Mouse (Mus musculus) embryonic facial prominence, embryonic 12.5 days (tissue): ENCODE measurements around the gene Nfic. TPM values are rescaled to one million over a fixed set of nuclear protein-coding genes. Genes with fewer than 3 reads are reported as not detected.

Experiments used
- ATAC-seq: fragments of 200-750 bp; cut with Nextera tagmentation; 2 replicates; pipeline ENCODE4 v1.8.0; 2017; ENCODE audit not compliant: insufficient number of reproducible peaks, insufficient read depth, low FRiP score, low TSS enrichment
- H3K27ac ChIP-seq: fragments of 300-500 bp; sonication (generic); 2 replicates; pipeline ENCODE4 v1.5.1; 2016; ENCODE audit warnings: mild to moderate bottlenecking
- H3K27me3 ChIP-seq: fragments of 300-500 bp; sonication (generic); 2 replicates; pipeline ENCODE4 v1.6.1; 2016; ENCODE audit warnings: mild to moderate bottlenecking, moderate library complexity
- H3K36me3 ChIP-seq: fragments of 300-500 bp; sonication (generic); 2 replicates; pipeline ENCODE4 v1.6.1; 2016; ENCODE audit warnings: mild to moderate bottlenecking
- H3K4me1 ChIP-seq: fragments of 300-500 bp; sonication (generic); 2 replicates; pipeline ENCODE4 v1.6.1; 2016
- H3K4me2 ChIP-seq: fragments of 300-500 bp; sonication (generic); replicated peaks from 2 replicates; pipeline ENCODE4 v1.6.1; 2016; ENCODE audit warnings: mild to moderate bottlenecking, moderate library complexity
- H3K4me3 ChIP-seq: fragments of 300-500 bp; sonication (generic); 2 replicates; pipeline ENCODE4 v1.5.1; 2016; ENCODE audit warnings: mild to moderate bottlenecking
- H3K9ac ChIP-seq: fragments of 300-500 bp; sonication (generic); 2 replicates; pipeline ENCODE4 v1.6.1; 2016; ENCODE audit warnings: mild to moderate bottlenecking, moderate library complexity
- H3K9me3 ChIP-seq: fragments of 300-500 bp; sonication (generic); 2 replicates; pipeline ENCODE4 v1.6.1; 2016; ENCODE audit warnings: mild to moderate bottlenecking, moderate library complexity
- WGBS: fragments of 180-500 bp; shearing (Covaris S2); methylation state at CpG from one replicate; pipeline ENCODE4 v1.1.7; 2016; 5-methylcytosine and 5-hydroxymethylcytosine counted together
- polyA plus RNA-seq: library from polyadenylated mRNA; unstranded; fragments of >200 nt; fragmentation: Nextera tagmentation; extraction: Ambion mirVana; gene quantifications from 2 replicates; pipeline ENCODE4 v1.2.1, GENCODE M21; 2016

The Nfic gene
- polyA plus RNA-seq, 1 experiment from 2014 or later, result 46.2 TPM

DNA sequence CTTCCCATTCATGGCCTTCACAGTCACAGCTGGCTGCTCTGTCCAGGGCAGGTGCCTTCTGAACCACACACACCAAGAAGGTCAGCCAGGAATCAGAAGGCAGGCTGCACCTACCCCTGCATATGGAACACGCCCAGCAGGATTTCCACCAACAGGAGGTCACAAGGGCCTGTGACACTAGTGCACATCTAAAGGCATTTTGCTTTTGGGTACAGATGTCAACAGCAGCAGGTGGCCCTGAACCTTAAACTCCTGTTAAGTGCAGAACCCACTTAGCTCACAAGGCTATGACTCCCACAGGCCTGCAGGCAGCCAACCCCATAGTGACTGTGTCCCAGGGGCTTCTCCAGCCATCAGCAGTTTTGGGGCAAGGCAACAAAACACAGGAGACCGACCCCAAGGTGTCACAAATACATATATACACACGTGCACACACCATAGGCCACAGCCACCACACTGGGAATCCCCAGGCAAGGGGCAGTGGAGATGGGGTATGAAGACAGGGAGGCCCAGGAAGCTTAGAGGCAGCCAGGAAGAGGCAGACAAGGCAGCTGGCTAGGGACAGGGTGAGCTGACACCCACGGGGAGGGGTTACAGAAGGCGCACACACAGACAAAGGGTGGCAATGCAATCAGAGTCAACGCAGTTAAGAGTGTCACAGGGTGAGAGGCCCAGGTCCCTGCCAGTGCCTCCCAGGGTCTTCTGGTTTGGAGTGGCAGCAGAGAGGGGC lies 88.8 kb downstream of the Nfic start:
- Histone ChIP-seq H3K4me2 (no peak overlapping the region), H3K4me1 (peaks cover 22% of the 10 kb centered on the region), H3K9ac (no peak overlapping the region), H3K4me3 (no peak overlapping the region), H3K27ac (no peak overlapping the region), H3K36me3 (peaks cover 60% of the 10 kb centered on the region), H3K9me3 (no peaks in the 10 kb centered on the region), H3K27me3 (peaks cover 35% of the 10 kb centered on the region)
- 79% methylated on average over 6 of the region's 6 CpGs for WGBS
- ATAC-seq, result no peak

DNA sequence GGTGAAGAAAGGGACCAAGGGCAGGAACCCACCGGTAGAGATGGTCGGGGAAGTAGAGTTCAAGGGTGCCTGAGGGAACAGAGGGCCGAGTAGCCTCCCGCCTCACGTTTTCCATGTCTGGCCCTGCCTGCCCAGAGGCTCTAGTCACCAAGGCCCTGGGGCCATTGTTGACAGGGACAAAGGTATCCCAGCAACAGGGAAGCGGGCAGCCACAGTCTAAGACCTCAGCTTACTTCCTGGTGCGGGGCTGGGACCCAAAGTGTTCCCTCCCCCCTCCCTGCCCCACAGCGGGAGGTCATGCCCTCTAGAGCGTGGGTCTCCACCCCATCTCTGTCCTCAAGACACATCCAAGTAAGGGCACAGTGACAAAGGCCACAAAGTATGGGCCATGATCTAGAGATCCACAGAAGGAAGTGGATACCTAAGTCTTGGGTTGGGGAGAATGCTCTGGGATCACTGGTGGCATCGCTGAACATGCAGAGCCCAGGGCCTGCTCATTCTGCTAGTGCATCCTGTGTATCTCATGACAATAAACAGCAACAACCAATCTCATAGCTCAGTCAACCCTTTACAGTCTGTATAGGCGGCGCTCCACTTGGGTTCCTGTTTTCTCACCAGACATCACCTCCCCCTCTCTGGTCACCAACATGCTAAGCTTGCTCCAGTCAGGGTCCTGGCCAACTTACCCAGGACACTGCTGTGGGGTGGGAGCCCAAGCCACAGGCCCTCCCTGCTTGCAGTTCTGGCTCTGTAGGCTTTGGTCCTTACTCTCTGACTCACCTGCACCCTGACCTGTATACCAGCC lies 89.6 kb downstream of the Nfic start, which contains the start of gene 4930404N11Rik:
Gene 4930404N11Rik (minus strand): TSS at position 145 of the 805 bp plus-strand sequence.
- Histone ChIP-seq H3K27me3 (peaks cover 35% of the 10 kb centered on the region), H3K9ac (0 out of 2 replicates have a peak within 1 kb of the TSS, but pooled peaks have one; percentile 49), H3K9me3 (no peaks in the 10 kb centered on the region), H3K36me3 (peaks cover 57% of the 10 kb centered on the region), H3K27ac (no peak within 1 kb of the TSS), H3K4me3 (peak within 1 kb of the TSS; percentile 25), H3K4me2 (peak within 1 kb of the TSS; percentile 49), H3K4me1 (peaks cover 26% of the 10 kb centered on the region)
- ATAC-seq, result no peak
- 27% methylated on average over 10 of the region's 12 CpGs for WGBS

DNA sequence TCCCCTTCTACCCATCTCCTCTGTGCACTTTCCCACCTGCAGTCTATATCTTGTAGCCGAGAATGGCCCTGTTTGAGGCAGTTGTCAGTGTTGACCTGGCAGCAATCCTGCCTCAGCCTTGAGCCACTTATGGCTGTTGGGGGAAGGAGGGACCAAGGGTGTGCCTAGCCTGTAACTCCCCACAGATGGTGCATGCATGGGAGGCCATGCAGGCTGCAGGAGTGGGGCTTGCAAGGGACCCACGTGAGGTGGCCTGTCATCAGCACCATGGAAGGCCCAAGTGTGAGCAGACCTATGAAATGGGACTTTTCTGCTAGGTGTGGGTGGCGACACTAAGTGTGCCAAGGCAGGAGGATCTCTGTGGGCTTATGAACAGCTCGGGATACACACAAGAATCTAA lies 90.4 kb downstream of the Nfic start:
- peak overlapping the region; percentile 49; the same call in 1 of the 2 replicates for H3K4me2 ChIP-seq
- peak overlapping the region; percentile 25 for H3K4me3 ChIP-seq
- WGBS, result 41% methylated on average over 4 of the region's 4 CpGs
- H3K27ac ChIP-seq, result no peak overlapping the region
- H3K36me3 ChIP-seq, result peaks cover 50% of the 10 kb centered on the region
- H3K9ac ChIP-seq, result no peak overlapping the region
- no peak for ATAC-seq
- H3K9me3 ChIP-seq, result no peaks in the 10 kb centered on the region
- peaks cover 35% of the 10 kb centered on the region for H3K27me3 ChIP-seq
- H3K4me1 ChIP-seq, result peaks cover 30% of the 10 kb centered on the region

DNA sequence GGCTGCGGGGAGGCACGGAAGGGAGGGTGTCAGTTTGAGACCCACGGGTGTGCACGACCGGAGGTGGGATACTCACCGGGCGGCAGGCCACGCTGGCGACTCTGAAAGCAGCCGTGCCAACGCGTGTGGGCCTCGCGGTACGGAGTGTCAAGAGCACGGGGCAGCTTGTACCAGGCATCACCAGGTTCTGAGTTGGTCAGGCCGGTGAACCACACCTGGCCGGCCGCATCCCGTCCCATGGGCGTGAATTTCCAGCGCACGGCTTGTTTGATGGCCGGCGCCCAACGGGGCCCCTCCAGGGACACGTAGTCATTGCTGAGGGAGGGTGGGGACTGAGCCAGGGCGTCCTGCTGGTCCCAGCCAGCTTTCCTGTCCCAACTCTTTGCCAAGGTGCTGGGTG lies 90.8 kb downstream of the Nfic start:
- Histone ChIP-seq H3K27me3 (peaks cover 35% of the 10 kb centered on the region), H3K9ac (peak overlapping the region; percentile 49; the same call in 1 of the 2 replicates), H3K4me2 (peak overlapping the region; percentile 49), H3K4me1 (peaks cover 33% of the 10 kb centered on the region), H3K9me3 (no peaks in the 10 kb centered on the region), H3K4me3 (peak overlapping the region; percentile 25), H3K36me3 (peaks cover 46% of the 10 kb centered on the region), H3K27ac (no peak overlapping the region)
- no peak for ATAC-seq
- WGBS, result 12% methylated on average over 28 of the region's 28 CpGs

DNA sequence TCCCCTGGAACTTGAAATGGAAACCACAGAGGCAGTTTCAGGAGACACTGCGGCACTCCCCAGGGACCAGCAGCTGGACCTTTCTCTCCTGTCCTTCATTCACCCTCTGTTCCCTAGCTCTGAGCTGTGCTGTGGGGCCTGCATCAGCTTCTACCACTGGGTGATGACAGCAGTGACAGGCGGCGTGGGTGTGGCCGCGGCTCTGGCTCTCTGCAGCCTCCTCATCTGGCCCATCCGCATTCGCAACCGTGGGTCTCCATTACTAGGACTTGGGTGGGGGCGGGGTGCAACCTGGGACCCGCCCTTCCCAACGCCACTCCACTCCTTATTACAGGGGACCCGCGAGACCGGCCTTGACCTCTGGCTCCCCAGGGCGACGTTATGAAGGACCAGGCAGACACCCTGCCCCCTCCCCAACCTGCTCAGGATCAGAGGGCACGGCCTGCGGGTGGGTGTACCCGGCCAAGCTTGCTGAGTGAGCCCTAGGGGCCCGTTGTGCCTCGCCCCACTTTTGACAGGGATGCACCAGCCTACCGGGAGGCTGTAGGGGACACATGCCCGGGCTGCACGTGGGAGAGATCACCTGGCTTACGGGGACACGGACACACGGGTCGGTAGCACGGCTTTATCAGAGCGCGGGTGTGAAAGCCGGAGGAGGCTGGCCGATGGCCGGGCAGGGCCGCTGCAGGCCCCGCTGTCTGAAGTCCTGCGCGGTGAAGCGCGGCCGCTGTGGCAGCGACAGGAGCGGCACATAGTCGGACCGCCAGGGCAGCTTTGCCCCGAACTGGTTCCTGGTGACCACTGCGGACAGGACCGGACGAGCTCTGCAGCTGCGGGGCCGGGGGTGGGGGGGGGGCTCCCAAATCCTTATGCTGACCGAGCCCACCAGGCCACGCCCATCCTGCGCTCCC lies 91.7 kb downstream of the Nfic start:
- Histone ChIP-seq H3K9me3 (no peaks in the 10 kb centered on the region), H3K4me1 (peaks cover 36% of the 10 kb centered on the region), H3K36me3 (peaks cover 37% of the 10 kb centered on the region), H3K27ac (no peak overlapping the region), H3K4me3 (peak overlapping the region; percentile 25), H3K27me3 (peaks cover 35% of the 10 kb centered on the region), H3K9ac (peak overlapping the region; percentile 49), H3K4me2 (peak overlapping the region; percentile 49)
- WGBS, result 10% methylated on average over 51 of the region's 54 CpGs
- ATAC-seq, result no peak

DNA sequence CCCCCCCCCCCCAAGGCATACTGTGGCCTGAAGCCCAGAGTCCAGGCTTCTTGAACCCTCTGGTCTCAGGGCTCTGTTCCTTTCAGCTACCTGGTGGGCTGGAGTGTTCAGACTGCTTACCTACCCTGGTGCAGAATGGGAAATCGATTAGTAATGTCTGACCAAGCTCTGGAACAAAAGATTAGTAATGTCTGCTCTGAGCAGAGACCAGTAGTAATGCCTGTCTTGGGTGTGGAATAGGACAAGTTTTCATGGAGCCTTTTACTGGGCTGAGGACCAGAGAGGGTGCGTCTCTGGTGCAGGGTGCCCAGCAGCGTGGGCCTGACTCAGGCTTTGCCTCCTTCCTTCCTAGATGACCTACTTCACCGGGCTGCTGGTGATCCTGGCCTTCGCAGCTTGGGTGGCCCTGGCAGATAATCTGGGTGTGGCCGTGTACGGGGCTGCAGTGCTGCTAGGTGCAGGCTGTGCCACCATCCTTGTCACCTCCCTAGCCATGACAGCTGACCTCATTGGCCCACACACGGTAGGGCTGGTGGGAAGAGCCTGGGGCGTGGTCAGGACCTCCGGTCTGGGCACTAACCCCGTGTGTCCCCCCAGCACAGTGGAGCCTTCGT lies 93.0 kb downstream of the Nfic start:
- Histone ChIP-seq H3K27me3 (peaks cover 35% of the 10 kb centered on the region), H3K36me3 (peaks cover 24% of the 10 kb centered on the region), H3K9me3 (no peaks in the 10 kb centered on the region), H3K9ac (no peak overlapping the region), H3K4me3 (no peak overlapping the region), H3K27ac (no peak overlapping the region), H3K4me1 (peaks cover 45% of the 10 kb centered on the region), H3K4me2 (no peak overlapping the region)
- no peak for ATAC-seq
- 74% methylated on average over 12 of the region's 12 CpGs for WGBS

DNA sequence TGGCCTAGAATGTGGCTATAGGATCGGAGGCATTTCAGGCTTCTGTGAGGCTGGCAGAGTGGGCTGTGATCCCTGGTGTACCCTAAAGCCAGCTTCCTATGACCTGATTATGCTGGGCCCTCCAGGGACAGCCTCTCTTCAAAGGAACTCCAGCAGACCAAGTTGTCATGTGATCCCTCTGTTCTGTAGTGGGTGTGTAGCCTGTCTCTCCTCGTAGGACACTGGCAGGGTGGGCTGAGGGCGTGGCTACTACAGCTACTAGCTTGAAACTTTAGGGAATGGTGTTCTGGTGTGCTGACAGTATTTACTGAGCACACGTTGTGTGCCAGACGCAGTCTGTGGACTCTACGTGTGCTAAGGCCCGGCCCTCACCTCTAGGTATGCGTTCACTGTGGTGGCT lies 94.7 kb downstream of the Nfic start:
- peaks cover 45% of the 10 kb centered on the region for H3K4me1 ChIP-seq
- no peak overlapping the region for H3K9ac ChIP-seq
- ATAC-seq, result no peak
- no peaks in the 10 kb centered on the region for H3K9me3 ChIP-seq
- no peak overlapping the region for H3K27ac ChIP-seq
- WGBS, result 65% methylated on average over 8 of the region's 8 CpGs
- H3K36me3 ChIP-seq, result peaks cover 7% of the 10 kb centered on the region; the same call in 1 of the 2 replicates
- no peak overlapping the region for H3K4me3 ChIP-seq
- no peak overlapping the region for H3K4me2 ChIP-seq
- H3K27me3 ChIP-seq, result peaks cover 30% of the 10 kb centered on the region

DNA sequence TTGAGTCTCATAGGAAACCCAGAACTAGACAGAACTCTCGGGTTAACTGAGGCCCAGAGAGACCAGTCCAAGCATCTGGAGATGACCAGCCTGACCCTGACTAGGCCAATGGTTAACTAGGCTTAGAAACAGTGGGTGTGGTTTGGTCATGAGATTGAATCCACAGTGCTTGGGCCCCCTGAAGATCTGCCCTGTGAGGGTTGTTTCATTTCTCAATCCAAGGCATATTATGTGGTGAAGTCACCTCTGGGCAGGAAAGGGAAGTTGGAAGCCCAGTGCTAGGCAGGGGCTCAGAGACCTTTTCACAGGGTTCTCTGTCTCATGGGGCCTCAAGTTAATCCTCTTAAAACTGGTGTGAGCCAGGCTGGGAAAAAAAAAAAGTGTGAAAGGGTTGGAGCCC lies 96.6 kb downstream of the Nfic start:
- Histone ChIP-seq H3K27me3 (peaks cover 12% of the 10 kb centered on the region), H3K4me2 (peak overlapping the region; percentile 98), H3K4me3 (no peak overlapping the region), H3K4me1 (peaks cover 32% of the 10 kb centered on the region), H3K36me3 (peaks cover 6% of the 10 kb centered on the region; the same call in 1 of the 2 replicates), H3K9ac (no peak overlapping the region), H3K9me3 (no peaks in the 10 kb centered on the region), H3K27ac (no peak overlapping the region)
- ATAC-seq, result no peak
- 63% methylated on average over 1 of the region's 1 CpGs for WGBS

DNA sequence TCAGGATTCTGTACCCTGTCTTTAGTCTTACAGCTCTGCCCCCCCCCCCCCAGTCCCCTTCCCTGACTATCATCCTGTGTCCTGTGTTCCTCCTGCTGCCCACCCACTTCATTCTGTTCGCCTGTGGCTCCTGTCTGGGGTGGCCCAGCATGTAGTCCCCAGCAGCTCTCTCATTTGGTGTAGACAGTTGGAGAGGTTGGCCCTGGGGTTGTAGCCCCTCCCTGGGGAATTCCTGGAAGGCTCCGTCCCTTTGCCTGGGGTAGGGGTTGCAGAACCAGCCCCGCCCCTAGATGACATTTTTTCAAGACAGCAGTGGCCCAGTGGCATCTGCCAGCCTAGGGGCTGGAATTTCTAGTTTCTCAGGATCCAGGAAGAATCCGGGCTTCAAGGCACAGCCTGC lies 97.2 kb downstream of the Nfic start:
- Histone ChIP-seq H3K4me3 (peak overlapping the region; percentile 74), H3K27me3 (peaks cover 6% of the 10 kb centered on the region), H3K4me1 (peaks cover 25% of the 10 kb centered on the region), H3K9me3 (no peaks in the 10 kb centered on the region), H3K27ac (no peak overlapping the region), H3K36me3 (peaks cover 6% of the 10 kb centered on the region; the same call in 1 of the 2 replicates), H3K4me2 (peak overlapping the region; percentile 98), H3K9ac (peak overlapping the region; percentile 75)
- 24% methylated on average over 4 of the region's 4 CpGs for WGBS
- no peak; the same call in 1 of the 2 replicates for ATAC-seq

DNA sequence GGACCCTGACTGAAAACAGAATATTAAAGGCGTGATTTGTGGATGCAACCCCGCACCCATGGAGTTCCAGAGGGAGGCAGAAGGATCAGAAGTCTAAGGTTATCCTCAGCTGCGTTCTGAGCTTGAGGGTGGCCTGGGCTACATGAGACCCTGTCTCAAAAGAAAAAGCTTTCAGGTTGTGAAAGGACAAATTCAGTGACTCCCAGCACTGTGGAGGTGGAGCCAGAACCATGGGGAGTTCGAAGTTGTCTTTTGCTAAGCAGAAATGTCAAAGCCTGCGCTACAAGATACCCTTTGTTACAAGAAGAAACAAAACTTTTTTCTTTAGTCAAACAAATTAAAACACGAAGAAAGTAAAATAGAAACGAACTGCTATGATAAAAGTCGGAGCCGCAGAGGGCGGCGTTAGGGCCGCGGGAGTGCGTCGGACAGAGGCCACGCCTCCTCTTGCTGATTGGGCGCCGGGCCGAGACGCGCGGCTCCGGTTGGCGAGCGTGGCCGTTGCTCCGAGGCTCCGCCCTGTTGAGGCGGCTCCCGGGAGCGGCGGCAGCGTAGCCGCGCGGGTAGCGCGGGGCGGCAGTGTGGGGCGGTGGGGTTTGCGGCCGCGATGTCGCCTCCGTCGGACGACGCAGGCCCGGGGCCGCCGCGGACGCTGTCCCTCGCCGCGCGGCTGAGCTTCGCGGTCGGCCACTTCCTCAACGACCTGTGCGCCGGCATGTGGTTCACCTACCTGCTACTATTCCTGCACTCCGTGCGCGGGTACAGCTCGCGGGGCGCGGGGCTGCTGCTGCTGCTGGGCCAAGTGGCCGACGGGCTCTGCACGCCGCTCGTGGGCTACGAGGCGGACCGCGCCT lies 98.2 kb downstream of the Nfic start, which contains the start of gene Mfsd12:
Gene Mfsd12 (plus strand): TSS at position 501 of the 854 bp plus-strand sequence.
- Histone ChIP-seq H3K27me3 (no peaks in the 10 kb centered on the region), H3K4me3 (peak within 1 kb of the TSS; percentile 74), H3K9me3 (no peaks in the 10 kb centered on the region), H3K4me2 (peak within 1 kb of the TSS; percentile 98), H3K36me3 (peaks cover 6% of the 10 kb centered on the region; the same call in 1 of the 2 replicates), H3K9ac (peak within 1 kb of the TSS; percentile 75), H3K27ac (no peak within 1 kb of the TSS), H3K4me1 (peaks cover 23% of the 10 kb centered on the region)
- 3% methylated on average over 72 of the region's 79 CpGs for WGBS
- ATAC-seq, result peak; percentile 83
